ENCODE assay signal across 10 mouse cellular contexts in the genomic region with DNA sequence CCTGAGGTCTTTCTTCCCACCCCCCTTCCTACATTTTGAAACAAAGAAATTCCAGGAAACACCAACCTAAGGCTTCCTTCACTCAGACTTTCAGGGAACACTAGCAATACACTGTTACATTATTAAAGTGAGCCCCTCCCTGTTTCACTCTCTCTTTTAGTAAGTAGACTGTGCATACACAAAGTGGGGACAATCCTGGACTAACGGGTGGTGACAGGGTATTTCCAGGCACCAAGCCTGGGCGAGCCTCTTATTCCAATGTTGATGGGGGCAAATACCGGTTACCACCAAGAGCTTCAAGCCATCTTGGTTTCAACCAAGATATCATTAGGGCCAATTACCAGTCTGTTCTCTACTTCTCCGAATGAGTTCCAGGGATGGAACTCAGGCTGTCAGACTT. TPM values are rescaled to one million over a fixed set of nuclear protein-coding genes. Genes with fewer than 3 reads are reported as not detected.
DNase-seq lines count a peak whose midpoint lies in the region; ATAC-seq and TF ChIP-seq lines count a peak whose summit lies in the region.
"Had no signal": no experiment of that assay in that cellular context is flagged by ENCODE, and none has a peak within 500 bp of the region (broad histone marks: within the 10 kb centered on the region; RNA-seq: fewer than 3 reads in every experiment).

No protein-coding gene starts in this region.

- 0 out of 2 replicates have a peak, but pooled peaks have one; percentile 13 for TF ChIP-seq POLR2A in embryonic fibroblast, embryonic 13.5 days (IDR thresholded peaks at IDR 0.05; ENCODE audit: low read depth, low read length)
- TF ChIP-seq POLR2A in kidney, adult 2 months (IDR thresholded peaks at IDR 0.05; ENCODE audit: low read depth, low read length) = no peak

- no peak for ATAC-seq in intestine, postnatal 0 days
- no peak for ATAC-seq in stomach, embryonic 14.5 days (ENCODE audit: insufficient number of reproducible peaks, insufficient read depth, low FRiP score, low read depth)

- intact Hi-C loops in left cerebral cortex, adult 2 months (cut with DNase I) = loop anchor here (2.0 kb wide), 2 partner anchors 23 to 73 kb away; no protein-coding TSS in a partner anchor

- H3K27ac ChIP-seq in left cerebral cortex, adult 2 months = no peak overlapping the region
- H3K27ac ChIP-seq in embryonic fibroblast, embryonic 13.5 days (ENCODE audit: insufficient read depth, low read length) = peak overlapping the region; percentile 86
- H3K27ac ChIP-seq in intestine, postnatal 0 days (ENCODE audit: low read depth, low read length) = no peak overlapping the region
- no peak overlapping the region for H3K27ac ChIP-seq in stomach, embryonic 14.5 days (ENCODE audit: low read length)
- H3K27ac ChIP-seq in kidney, adult 2 months (ENCODE audit: insufficient read depth, low read depth, low read length) = no peak overlapping the region

- DNase-seq in left cerebral cortex, adult 2 months (ENCODE audit: extremely low spot score in 1 of 2, low spot score in 2 of 2) = no peak
- no peak for DNase-seq in left cerebral cortex, adult 9 months (ENCODE audit: low spot score in 2 of 2)
- no peak for DNase-seq in frontal cortex, postnatal 14 days (ENCODE audit: low spot score in 2 of 2)
- no peak for DNase-seq in kidney, adult 2 months
- no peak for DNase-seq in cerebellum, adult 9-10 months
- DNase-seq: cerebellum, postnatal 25 days; kidney, postnatal 14 days had no signal

- no peaks in the 10 kb centered on the region for H3K9me3 ChIP-seq in intestine, postnatal 0 days (ENCODE audit: control insufficient read depth)
- no peaks in the 10 kb centered on the region for H3K9me3 ChIP-seq in stomach, embryonic 14.5 days (ENCODE audit: control insufficient read depth, low read depth, low read length)

- TF ChIP-seq CTCF in left cerebral cortex, adult 2 months (IDR thresholded peaks at IDR 0.05) = no peak
- no peak for TF ChIP-seq CTCF in embryonic fibroblast, embryonic 13.5 days (IDR thresholded peaks at IDR 0.05; ENCODE audit: borderline replicate concordance, insufficient read depth, low read length)
- TF ChIP-seq CTCF in intestine, postnatal 0 days (IDR thresholded peaks at IDR 0.05; ENCODE audit: low read depth) = no peak
- no peak for TF ChIP-seq CTCF in kidney, adult 2 months (conservative IDR thresholded peaks at IDR 0.05; ENCODE audit: insufficient read depth, insufficient read length, low read depth, low read length)

- no peak overlapping the region for H3K9ac ChIP-seq in intestine, postnatal 0 days (ENCODE audit: low read depth, low read length)
- H3K9ac ChIP-seq in stomach, embryonic 14.5 days (replicated peaks; ENCODE audit: low read depth, low read length) = no peak overlapping the region; the same call in 1 of the 2 replicates

- WGBS in intestine, postnatal 0 days = 72% methylated on average over 4 of the region's 4 CpGs
- WGBS in stomach, embryonic 14.5 days = 54% methylated on average over 4 of the region's 4 CpGs
- WGBS in kidney, adult 2 months = 82% methylated on average over 4 of the region's 4 CpGs

- H3K4me1 ChIP-seq in embryonic fibroblast, embryonic 13.5 days (ENCODE audit: control insufficient read depth, insufficient read depth, low read length) = peaks cover 13% of the 10 kb centered on the region
- no peaks in the 10 kb centered on the region for H3K4me1 ChIP-seq in intestine, postnatal 0 days (replicated peaks; ENCODE audit: control insufficient read depth, insufficient read depth, low read length)
- H3K4me1 ChIP-seq in stomach, embryonic 14.5 days (ENCODE audit: control insufficient read depth, insufficient read depth, low read length) = peaks cover 47% of the 10 kb centered on the region
- H3K4me1 ChIP-seq in kidney, adult 2 months (ENCODE audit: control insufficient read depth, insufficient read depth, low read length) = peaks cover 5% of the 10 kb centered on the region

- H3K4me3 ChIP-seq in left cerebral cortex, adult 2 months = peak overlapping the region; percentile 78
- H3K4me3 ChIP-seq in embryonic fibroblast, embryonic 13.5 days (ENCODE audit: insufficient read depth, low read length) = peak overlapping the region; percentile 85
- 0 out of 2 replicates have a peak overlapping the region, but pooled peaks have one; percentile 2 for H3K4me3 ChIP-seq in intestine, postnatal 0 days (ENCODE audit: low read depth, low read length)
- peak overlapping the region; percentile 85 for H3K4me3 ChIP-seq in stomach, embryonic 14.5 days (ENCODE audit: low read depth, low read length)
- no peak overlapping the region for H3K4me3 ChIP-seq in kidney, adult 2 months (ENCODE audit: insufficient read depth, low read depth, low read length)

- peak overlapping the region; percentile 90 for H3K4me2 ChIP-seq in intestine, postnatal 0 days (replicated peaks; ENCODE audit: low read depth)
- H3K4me2 ChIP-seq in stomach, embryonic 14.5 days (replicated peaks; ENCODE audit: low read depth, low read length) = peak overlapping the region; percentile 60

- H3K36me3 ChIP-seq in intestine, postnatal 0 days (ENCODE audit: control insufficient read depth, insufficient read depth) = peaks cover 7% of the 10 kb centered on the region; the same call in 1 of the 2 replicates
- H3K36me3 ChIP-seq in stomach, embryonic 14.5 days (ENCODE audit: control insufficient read depth, insufficient read depth, low read length) = no peaks in the 10 kb centered on the region
- H3K36me3 ChIP-seq in kidney, adult 2 months (ENCODE audit: control insufficient read depth, insufficient read depth, low read length) = no peaks in the 10 kb centered on the region

- 0 out of 2 replicates have a peak, but pooled peaks cover 4% of the 10 kb centered on the region for H3K27me3 ChIP-seq in intestine, postnatal 0 days (replicated peaks; ENCODE audit: control insufficient read depth, insufficient read depth, low read length)
- no peaks in the 10 kb centered on the region for H3K27me3 ChIP-seq in stomach, embryonic 14.5 days (ENCODE audit: control insufficient read depth, insufficient read depth, low read length)
- H3K27me3 ChIP-seq in kidney, adult 2 months (replicated peaks; ENCODE audit: control insufficient read depth, insufficient read depth, low read length) = no peaks in the 10 kb centered on the region

RNA-seq across cellular contexts. Expression of gene Pmepa1, which starts 2.4 kb away (rescaled TPM):
- 10 to 100 TPM; 53.4 to 58.5 TPM for total RNA-seq in left cerebral cortex, adult 2 months (2021)
- polyA plus RNA-seq in embryonic fibroblast, embryonic 13.5 days (2011; ENCODE audit: insufficient read length, low read depth, missing spikeins) = 141 and 142 TPM in 2 replicates
- polyA plus RNA-seq in intestine, postnatal 0 days (2015; fragmentation: Nextera tagmentation; extraction: Ambion mirVana) = 5.9 and 6.4 TPM in 2 replicates
- polyA plus RNA-seq in stomach, embryonic 14.5 days (2014; fragmentation: Nextera tagmentation; extraction: Ambion mirVana) = 13.3 and 14.8 TPM in 2 replicates
- polyA plus RNA-seq in kidney, adult 2 months (2012; rRNA removed) = 35.6 and 44.7 TPM in 2 replicates

RNA-seq across cellular contexts. Expression of gene Zbp1, which starts 55.2 kb away (rescaled TPM):
- total RNA-seq in left cerebral cortex, adult 2 months (2021) = under 1 TPM in 1 of 2 experiments, not detected in 1; 0.36 TPM
- polyA plus RNA-seq in embryonic fibroblast, embryonic 13.5 days (2011; ENCODE audit: insufficient read length, low read depth, missing spikeins) = 2.6 and 5.6 TPM in 2 replicates
- polyA plus RNA-seq in intestine, postnatal 0 days (2015; fragmentation: Nextera tagmentation; extraction: Ambion mirVana) = 13.9 and 14.0 TPM in 2 replicates
- polyA plus RNA-seq in stomach, embryonic 14.5 days (2014; fragmentation: Nextera tagmentation; extraction: Ambion mirVana) = 0.91 TPM in 1 of 2 replicates, not detected in the other
- polyA plus RNA-seq in kidney, adult 2 months (2012; rRNA removed) = 3.3 and 7.8 TPM in 2 replicates
